Mouse (Mus musculus) cerebellum, adult (tissue): ENCODE data around the gene Cachd1.

Source experiments
- ATAC-seq: cut with Nextera tagmentation; 2 replicates; pipeline ENCODE4 v1.9.2; 2017; ENCODE audit warnings: mild to moderate bottlenecking, moderate library complexity, mixed read lengths; ENCODE audit not compliant: insufficient number of reproducible peaks, low FRiP score, low TSS enrichment

Cachd1 gene

GRCm38 (mm10) chr4:100787201-100787600 lies 10.7 kb downstream of the Cachd1 start:
- ATAC-seq = no peak

DNA sequence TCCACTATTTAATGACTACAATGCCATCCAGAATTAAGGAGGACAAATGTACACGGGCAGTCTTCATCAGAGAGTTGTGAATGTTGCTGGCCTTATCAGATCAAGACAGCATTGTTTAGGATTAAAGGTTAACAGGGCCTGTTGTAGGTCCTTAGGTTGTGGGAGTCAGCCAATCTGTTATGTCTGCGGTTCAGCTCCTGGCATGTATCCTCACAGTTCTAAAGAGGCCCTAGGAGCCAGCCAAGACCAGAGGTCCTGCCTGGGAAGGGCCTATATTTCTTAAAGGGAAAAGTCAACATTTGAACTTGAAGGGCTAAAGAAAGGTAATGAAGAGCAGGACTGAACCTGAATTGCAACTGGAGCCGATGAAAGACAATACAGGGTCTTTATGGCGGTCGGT lies 13.7 kb downstream of the Cachd1 start:
- ATAC-seq = no peak

DNA sequence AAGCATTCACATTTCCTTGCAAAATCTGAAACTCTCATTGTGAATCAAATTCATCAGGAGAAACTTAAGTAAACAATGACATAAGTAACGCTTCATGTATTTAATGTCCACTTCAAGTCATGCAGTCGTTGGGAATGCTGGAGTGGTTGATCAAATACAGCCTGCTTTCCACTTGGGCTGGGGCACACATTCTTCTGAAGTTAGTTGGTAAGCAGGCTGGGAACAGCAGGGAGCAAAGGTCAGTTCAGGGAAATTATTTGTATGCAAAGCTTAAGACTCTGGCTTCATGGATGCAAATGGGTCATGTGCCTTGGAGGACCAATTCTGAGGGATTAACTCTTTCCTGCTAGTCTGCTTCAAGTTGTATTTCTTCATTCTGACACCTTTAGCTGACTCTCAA lies 16.7 kb downstream of the Cachd1 start:
- ATAC-seq = no peak

- no peak for ATAC-seq
Observed at GRCm38 (mm10) chr4:100795523-100795922, 19.0 kb downstream of the Cachd1 start.

DNA sequence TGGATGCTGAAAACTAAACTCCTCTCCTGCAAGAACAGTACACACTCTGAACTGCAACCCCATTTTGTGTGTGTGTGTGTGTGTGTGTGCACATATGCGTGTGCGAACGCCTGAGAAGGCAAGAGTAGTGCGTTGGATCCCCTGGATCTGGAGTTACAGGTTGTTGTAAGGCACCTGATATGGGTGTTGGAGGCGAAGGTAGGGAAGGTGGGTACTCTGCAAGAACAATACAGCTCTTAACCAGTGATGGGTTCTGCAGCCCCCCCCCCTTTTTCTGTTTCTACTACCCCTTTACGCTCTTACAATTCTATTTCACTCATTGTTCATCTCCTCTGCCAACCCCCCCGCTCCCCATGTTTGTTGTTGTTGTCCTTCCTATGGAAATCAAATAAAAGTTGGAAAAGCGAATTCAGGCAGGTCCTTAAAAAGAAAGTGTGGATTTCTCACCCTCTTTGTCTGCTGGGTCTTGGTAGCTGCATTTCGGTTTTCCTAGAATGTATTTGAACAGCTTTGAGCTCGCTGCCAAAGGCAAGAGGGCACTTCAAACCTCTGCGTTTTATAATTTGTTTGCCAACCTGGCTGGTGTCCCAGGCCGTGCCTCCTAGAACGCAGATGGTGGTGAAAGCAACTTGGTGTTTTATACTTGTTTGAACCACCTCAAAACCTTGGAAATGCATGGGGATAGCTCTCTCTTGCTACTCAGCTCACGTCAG lies 24.4 kb downstream of the Cachd1 start:
- ATAC-seq = no peak

- ATAC-seq = no peak
Observed at GRCm38 (mm10) chr4:100801443-100801786, 24.9 kb downstream of the Cachd1 start.

- no peak for ATAC-seq
Observed at GRCm38 (mm10) chr4:100811057-100811695, 34.7 kb downstream of the Cachd1 start.

DNA sequence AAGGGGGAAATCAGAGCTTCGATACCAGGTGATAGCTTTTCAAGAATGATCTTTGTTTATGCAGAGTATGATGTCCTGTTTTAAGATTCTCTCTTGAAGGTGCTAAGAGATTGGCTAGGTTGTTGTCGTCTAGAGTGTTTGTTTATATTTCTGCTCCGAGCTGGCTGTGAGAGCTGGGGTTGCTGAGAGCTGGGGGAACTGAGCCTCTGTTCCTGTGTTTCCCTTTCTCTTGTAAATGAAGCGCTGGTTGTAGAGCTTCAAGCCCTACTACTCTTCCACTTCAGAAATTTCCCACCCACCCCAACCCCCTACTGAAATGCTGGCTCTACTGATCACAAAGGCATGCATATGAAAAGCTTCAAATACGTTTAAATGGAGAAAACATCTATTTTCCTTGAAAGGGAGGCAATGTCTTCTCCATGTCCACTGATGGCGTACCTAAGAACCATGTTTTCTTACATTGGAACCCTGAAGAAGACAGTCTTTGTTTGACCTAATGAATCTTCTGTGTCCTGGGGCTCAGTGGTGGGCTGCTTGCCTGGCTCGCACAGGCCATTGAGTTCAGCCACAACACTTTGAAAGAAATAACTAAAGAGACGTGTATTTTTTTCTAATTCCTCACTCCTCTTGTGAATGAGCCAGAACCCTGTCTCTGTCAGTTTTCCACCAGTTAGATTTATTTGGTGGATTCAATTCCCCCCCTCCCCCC lies 35.5 kb downstream of the Cachd1 start:
- ATAC-seq = no peak

DNA sequence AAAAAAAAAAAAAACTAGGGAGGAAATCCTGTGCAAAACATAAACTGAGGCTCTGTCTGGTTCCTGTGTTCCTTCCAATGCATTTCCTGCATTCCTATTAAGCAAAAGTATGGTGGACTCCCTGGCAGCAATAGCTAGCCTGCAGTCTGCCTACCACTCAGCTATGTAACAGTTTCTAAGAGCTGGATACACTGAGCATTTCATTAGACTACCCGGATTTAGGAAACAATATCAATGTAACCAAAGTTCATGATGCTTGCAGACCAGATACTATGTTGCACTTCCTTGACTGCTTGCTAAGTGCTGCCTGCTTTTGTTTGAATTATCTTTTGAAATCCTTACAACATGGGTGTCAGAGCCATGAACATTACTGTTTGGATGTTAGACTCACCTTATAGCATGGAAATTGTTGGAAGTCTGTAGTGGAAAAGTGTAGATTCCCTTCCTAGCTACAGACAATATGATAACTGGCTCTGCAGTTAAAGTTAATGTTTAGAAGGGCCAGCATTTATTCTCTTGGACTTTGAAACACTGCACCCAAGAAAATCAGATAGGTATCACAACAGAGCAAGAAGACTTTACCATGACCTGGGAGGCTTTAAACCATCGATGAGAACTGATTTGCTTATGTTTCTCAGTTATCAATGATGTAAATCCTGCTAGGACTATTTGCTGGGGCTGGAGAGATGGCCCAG lies 37.4 kb downstream of the Cachd1 start:
- no peak for ATAC-seq

DNA sequence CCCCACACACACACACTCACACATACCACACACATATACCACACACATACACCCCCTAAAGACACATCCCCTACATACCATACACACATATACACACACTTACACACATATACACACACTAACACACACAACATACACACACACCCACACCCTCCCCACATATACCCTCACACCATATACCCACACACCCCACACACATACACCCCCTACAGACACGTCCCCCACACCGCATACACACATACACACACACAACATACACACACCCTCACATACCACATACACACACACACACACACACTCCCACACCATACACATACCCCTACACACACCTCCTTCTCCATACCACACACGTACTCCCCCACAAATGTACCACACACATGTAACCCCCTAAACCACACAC lies 42.8 kb downstream of the Cachd1 start:
- ATAC-seq = no peak

- no peak for ATAC-seq
Observed at GRCm38 (mm10) chr4:100822526-100822925, 46.1 kb downstream of the Cachd1 start.

- ATAC-seq = no peak
Observed at GRCm38 (mm10) chr4:100827374-100827773, 50.9 kb downstream of the Cachd1 start.

DNA sequence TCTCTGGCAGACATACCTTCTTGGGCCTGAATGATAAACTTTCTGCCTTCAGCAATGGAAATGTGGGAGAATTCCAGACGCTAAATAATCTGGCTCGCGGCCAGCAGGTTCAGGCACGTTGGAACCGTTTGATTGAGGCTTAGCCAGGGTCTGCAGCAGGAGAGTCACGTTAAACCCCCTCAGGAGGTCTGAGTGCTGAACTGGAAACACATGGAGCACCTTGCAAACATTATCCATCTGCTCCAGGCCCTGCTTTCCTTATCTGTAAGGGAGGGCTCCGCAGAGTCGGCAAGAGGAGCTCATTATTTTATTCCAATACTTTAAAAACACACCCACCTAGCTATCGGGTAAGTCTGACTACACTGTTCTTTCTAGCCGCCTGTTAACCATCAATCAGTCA lies 52.3 kb downstream of the Cachd1 start:
- no peak for ATAC-seq

DNA sequence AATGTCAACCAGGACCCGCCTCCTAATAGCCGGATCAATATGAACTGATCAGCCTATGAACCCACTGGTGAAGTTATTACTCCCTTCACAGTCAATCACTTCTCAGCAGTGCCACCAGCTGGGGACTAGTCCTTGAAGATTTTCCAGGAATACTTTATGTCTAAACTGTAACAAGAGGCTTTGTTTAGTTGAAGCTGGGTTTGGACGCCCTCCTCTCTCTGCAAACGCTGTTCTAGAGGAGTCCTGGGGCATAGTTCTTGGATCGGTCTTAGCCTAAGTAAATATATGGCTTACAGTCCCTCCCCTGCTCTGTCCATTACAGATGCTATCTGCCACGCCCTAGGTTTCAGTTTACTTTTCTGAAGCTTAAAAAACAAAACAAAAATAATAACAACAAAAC lies 60.7 kb downstream of the Cachd1 start:
- ATAC-seq = no peak

GRCm38 (mm10) chr4:100842629-100843028 lies 66.2 kb downstream of the Cachd1 start:
- ATAC-seq = no peak

- no peak for ATAC-seq
Observed at GRCm38 (mm10) chr4:100843119-100843518, 66.6 kb downstream of the Cachd1 start.

GRCm38 (mm10) chr4:100850846-100851495 lies 74.5 kb downstream of the Cachd1 start:
- no peak; the same call in 1 of the 2 replicates for ATAC-seq

DNA sequence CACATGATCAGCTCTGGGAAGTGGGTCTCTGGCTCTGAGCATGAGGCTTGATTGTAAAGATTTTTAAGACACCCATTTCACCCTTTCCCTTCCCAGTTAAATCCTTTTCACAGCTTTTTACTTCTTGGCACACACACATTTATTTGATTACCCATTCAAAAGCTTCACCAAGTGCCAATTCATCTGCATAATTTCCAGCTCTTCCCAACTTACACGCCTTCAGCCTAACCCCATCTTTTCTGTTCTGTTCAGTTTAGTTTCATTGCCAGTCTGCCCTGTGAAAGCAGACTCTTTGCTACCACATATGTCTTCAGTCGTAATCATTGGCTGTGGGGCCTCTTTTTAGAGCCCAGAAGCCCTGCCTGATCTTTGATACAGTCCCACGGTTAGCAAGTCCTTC lies 76.0 kb downstream of the Cachd1 start:
- no peak for ATAC-seq

DNA sequence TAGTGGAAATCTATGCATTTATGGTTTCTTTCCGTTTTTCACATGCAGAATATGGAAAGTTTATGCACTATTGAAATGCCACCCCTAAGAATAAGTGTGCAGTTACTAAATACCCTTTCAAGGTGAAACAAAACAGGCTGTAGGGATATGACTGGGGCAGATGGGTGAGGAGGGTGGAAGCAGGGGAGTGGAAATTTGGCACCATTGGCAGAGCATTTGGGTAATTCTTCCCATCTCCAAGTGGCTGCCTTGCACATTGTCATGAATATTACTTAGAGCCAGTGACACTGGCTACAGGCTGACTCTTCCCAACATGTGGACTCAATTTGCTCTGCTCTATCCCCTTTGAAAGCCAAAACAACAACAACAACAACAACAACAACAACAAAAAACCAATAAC lies 77.0 kb downstream of the Cachd1 start:
- ATAC-seq = no peak

DNA sequence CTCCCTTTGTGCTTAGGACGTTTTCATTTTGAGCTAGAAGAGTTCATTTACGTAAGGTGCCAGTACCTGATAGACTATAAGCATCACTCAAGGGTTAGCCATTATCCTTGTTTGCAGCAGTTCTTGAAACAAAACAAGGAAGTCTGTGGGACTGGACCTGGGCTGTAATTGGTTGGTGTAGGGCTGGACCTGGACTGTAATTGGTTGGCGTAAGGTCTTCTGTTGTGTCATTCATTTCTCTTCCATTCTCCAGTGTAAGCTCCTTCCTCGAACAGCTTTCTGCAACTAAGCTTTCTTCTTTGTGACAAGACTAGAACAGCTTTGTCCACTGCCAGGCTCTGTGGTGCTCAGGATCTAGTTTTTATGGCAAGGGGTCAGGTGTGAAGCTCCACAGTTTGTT lies 78.9 kb downstream of the Cachd1 start:
- ATAC-seq = no peak
